12 mouse cellular contexts compared by ENCODE assay signal in genomic region chr7:71456421-71456820, GRCm38 (mm10).
DNase-seq lines count a peak whose midpoint lies in the region; ATAC-seq lines count a peak whose summit lies in the region.
"Had no signal": no experiment of that assay in that cellular context is flagged by ENCODE, and none has a peak within 500 bp of the region (broad histone marks: within the 10 kb centered on the region; RNA-seq: fewer than 3 reads in every experiment).

No protein-coding gene starts in this region.

- no peaks in the 10 kb centered on the region for H3K4me1 ChIP-seq in heart, embryonic 16.5 days (ENCODE audit: control insufficient read depth, insufficient read depth, low read length)
- peaks cover 12% of the 10 kb centered on the region for H3K4me1 ChIP-seq in lung, embryonic 15.5 days
- no peaks in the 10 kb centered on the region for H3K4me1 ChIP-seq in intestine, embryonic 16.5 days (ENCODE audit: control insufficient read depth, insufficient read depth, low read length)
- no peaks in the 10 kb centered on the region for H3K4me1 ChIP-seq in stomach, embryonic 14.5 days (ENCODE audit: control insufficient read depth, insufficient read depth, low read length)
- H3K4me1 ChIP-seq: forebrain, embryonic 15.5 days had no signal

- H3K9me3 ChIP-seq in heart, embryonic 16.5 days (replicated peaks; ENCODE audit: control insufficient read depth, low read length) = 0 out of 2 replicates have a peak, but pooled peaks cover 3% of the 10 kb centered on the region
- H3K9me3 ChIP-seq in lung, embryonic 15.5 days = no peaks in the 10 kb centered on the region
- H3K9me3 ChIP-seq in intestine, embryonic 16.5 days (ENCODE audit: control insufficient read depth, low read length) = no peaks in the 10 kb centered on the region
- H3K9me3 ChIP-seq in stomach, embryonic 14.5 days (ENCODE audit: control insufficient read depth, low read depth, low read length) = no peaks in the 10 kb centered on the region
- H3K9me3 ChIP-seq: forebrain, embryonic 15.5 days had no signal

- H3K4me3 ChIP-seq in heart, embryonic 16.5 days (ENCODE audit: low read length) = peak overlapping the region; percentile 3; the same call in 1 of the 2 replicates
- H3K4me3 ChIP-seq in lung, embryonic 15.5 days = peak overlapping the region; percentile 7; the same call in 1 of the 2 replicates
- H3K4me3 ChIP-seq in intestine, embryonic 16.5 days (ENCODE audit: low read length) = no peak overlapping the region
- no peak overlapping the region for H3K4me3 ChIP-seq in stomach, embryonic 14.5 days (ENCODE audit: low read depth, low read length)
- H3K4me3 ChIP-seq: forebrain, embryonic 15.5 days had no signal

- H3K9ac ChIP-seq in heart, embryonic 16.5 days (ENCODE audit: low read length) = no peak overlapping the region
- H3K9ac ChIP-seq in lung, embryonic 15.5 days = no peak overlapping the region
- no peak overlapping the region for H3K9ac ChIP-seq in intestine, embryonic 16.5 days (ENCODE audit: low read depth, low read length)
- H3K9ac ChIP-seq in stomach, embryonic 14.5 days (replicated peaks; ENCODE audit: low read depth, low read length) = no peak overlapping the region
- H3K9ac ChIP-seq: forebrain, embryonic 15.5 days had no signal

- H3K4me2 ChIP-seq in heart, embryonic 16.5 days (ENCODE audit: low read depth, low read length) = peak overlapping the region; percentile 33; the same call in 1 of the 2 replicates
- H3K4me2 ChIP-seq in lung, embryonic 15.5 days = peak overlapping the region; percentile 46
- peak overlapping the region; percentile 16; the same call in 1 of the 2 replicates for H3K4me2 ChIP-seq in intestine, embryonic 16.5 days (ENCODE audit: low read depth, low read length)
- peak overlapping the region; percentile 5; the same call in 1 of the 2 replicates for H3K4me2 ChIP-seq in stomach, embryonic 14.5 days (replicated peaks; ENCODE audit: low read depth, low read length)
- H3K4me2 ChIP-seq: forebrain, embryonic 15.5 days had no signal

- WGBS in heart, embryonic 16.5 days = 59% methylated on average over 13 of the region's 13 CpGs
- 47% methylated on average over 13 of the region's 13 CpGs for WGBS in lung, embryonic 15.5 days
- WGBS in intestine, embryonic 16.5 days = 67% methylated on average over 13 of the region's 13 CpGs
- WGBS in stomach, embryonic 14.5 days = 59% methylated on average over 13 of the region's 13 CpGs

- no peaks in the 10 kb centered on the region for H3K36me3 ChIP-seq in heart, embryonic 16.5 days (ENCODE audit: control insufficient read depth, insufficient read depth)
- H3K36me3 ChIP-seq in lung, embryonic 15.5 days = no peaks in the 10 kb centered on the region
- H3K36me3 ChIP-seq in intestine, embryonic 16.5 days (ENCODE audit: control insufficient read depth, insufficient read depth, low read length) = no peaks in the 10 kb centered on the region
- no peaks in the 10 kb centered on the region for H3K36me3 ChIP-seq in stomach, embryonic 14.5 days (ENCODE audit: control insufficient read depth, insufficient read depth, low read length)
- H3K36me3 ChIP-seq: forebrain, embryonic 15.5 days had no signal

- ATAC-seq in heart, embryonic 16.5 days (replicated peaks; ENCODE audit: extremely low read depth, insufficient read depth, low FRiP score) = no peak; the same call in 1 of the 2 replicates
- no peak for ATAC-seq in lung, embryonic 15.5 days (ENCODE audit: borderline replicate concordance, extremely low read depth, low FRiP score, low TSS enrichment)
- ATAC-seq in intestine, embryonic 16.5 days = no peak
- ATAC-seq in stomach, embryonic 14.5 days (ENCODE audit: insufficient number of reproducible peaks, insufficient read depth, low FRiP score, low read depth) = no peak
- ATAC-seq in frontal cortex, adult (ENCODE audit: low TSS enrichment) = no peak
- ATAC-seq: CD4-positive, CD25-positive, alpha-beta regulatory T cell, adult 4 months; forebrain, embryonic 15.5 days had no signal

- no peak overlapping the region for H3K27ac ChIP-seq in heart, embryonic 16.5 days (ENCODE audit: low read length)
- no peak overlapping the region; the same call in 1 of the 2 replicates for H3K27ac ChIP-seq in lung, embryonic 15.5 days
- H3K27ac ChIP-seq in intestine, embryonic 16.5 days (ENCODE audit: low read length) = no peak overlapping the region
- H3K27ac ChIP-seq in stomach, embryonic 14.5 days (ENCODE audit: low read length) = no peak overlapping the region
- H3K27ac ChIP-seq: forebrain, embryonic 15.5 days had no signal

- H3K27me3 ChIP-seq in heart, embryonic 16.5 days (ENCODE audit: control insufficient read depth, insufficient read depth, low read length) = no peaks in the 10 kb centered on the region
- no peaks in the 10 kb centered on the region for H3K27me3 ChIP-seq in lung, embryonic 15.5 days
- H3K27me3 ChIP-seq in intestine, embryonic 16.5 days (replicated peaks; ENCODE audit: control insufficient read depth, insufficient read depth, low read length) = no peaks in the 10 kb centered on the region
- H3K27me3 ChIP-seq in stomach, embryonic 14.5 days (ENCODE audit: control insufficient read depth, insufficient read depth, low read length) = no peaks in the 10 kb centered on the region
- H3K27me3 ChIP-seq: forebrain, embryonic 15.5 days had no signal

- no peak for DNase-seq in heart, postnatal 4 days
- no peak for DNase-seq in lung, postnatal 25 days (ENCODE audit: low spot score)
- no peak for DNase-seq in frontal cortex, postnatal 36 days (ENCODE audit: low spot score in 2 of 2)
- DNase-seq: cerebellum, adult 2 months; thymus, postnatal 14 days had no signal

Comparison
In these comparisons a context has a peak if more than half of its experiments do, and no peak if none do; other contexts are left out.
1. H3K4me3 ChIP-seq: peak in heart, embryonic 16.5 days (single experiment) and lung, embryonic 15.5 days (single experiment); none in intestine, embryonic 16.5 days (single experiment) and stomach, embryonic 14.5 days (single experiment).
2. Peak in every context shown above with its lines, with median percentiles within 50 percentile points of each other: H3K4me2 ChIP-seq.